Mouse (Mus musculus): ENCODE results near the gene Sgsh.
"Not testable (repeated sequence)": the region's sequence is repeated elsewhere in the genome, so short reads cannot be mapped to it uniquely, and the experiment has no call there.

Sgsh gene

DNA sequence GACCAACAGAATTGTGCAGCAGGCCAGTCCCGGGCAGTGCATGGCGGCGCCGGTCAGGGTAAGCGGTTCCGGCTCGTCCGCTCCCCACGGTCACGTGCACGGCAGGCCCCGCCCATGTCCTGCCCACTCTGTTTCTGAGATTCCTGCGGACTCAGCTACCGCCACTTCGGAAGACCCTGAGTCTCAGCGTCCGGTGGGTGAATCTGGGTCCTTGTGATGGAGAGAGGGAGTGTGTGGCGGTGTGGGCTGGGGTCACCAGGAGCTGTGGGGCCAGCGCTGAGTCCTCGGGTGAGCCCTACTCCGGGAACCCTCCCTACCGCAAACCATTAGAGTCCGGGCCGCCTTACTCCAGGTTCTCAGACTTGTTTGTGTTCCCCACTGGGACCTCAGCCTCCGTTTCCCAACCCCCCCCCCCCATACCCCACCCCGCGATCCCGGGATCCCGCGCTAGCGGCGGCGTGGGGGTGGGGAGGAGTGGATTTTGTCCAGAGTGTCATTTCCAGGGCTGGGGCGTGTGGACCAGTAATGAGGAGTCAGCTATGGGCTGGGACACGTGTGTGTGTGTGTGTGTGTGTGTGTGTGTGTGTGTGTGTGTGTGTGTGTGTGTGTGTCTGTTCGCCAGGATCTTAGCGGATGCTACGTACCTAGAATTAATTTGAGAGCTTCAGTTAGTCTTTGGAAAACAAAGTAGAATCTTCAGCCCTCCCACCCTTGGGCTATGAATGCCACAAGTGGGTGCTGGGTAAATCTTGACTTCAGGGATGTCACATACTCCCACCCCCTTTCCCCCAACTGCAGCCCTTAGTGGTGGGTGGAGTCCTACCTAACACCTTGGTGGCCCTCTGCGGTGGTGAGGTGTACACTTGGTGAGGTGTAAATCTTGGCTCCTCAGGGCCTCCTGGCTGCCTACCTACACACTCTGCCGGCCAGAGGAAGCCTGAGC lies at the start of gene Sgsh, which contains the start of gene Slc26a11:
Gene Sgsh, minus strand, starts transcription at position 94 of the 943 bp plus-strand sequence.
Gene Slc26a11, plus strand, starts transcription at position 115 of the 943 bp plus-strand sequence.
- DNase-seq (ENCODE audit: low spot score) = peak; percentile 79

DNA sequence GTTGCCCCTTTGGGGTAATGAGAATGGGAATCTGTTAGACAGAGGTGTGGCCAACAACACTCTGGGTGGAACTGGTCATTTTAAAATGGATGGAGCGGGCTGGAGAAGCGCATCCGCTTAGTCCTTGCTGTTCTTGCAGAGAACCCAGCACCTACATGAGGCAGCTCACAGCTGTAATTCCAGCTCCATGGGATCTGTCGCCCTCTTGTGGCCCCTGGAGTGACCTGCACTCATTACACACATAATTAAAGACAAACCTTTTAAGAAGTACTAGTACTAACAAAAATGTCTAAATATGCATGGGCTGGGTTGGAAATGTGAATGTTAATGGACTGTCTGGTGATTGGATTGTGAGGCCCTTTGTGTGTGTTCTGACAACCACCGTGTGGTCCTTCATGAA lies 49.3 kb upstream of the Sgsh start:
- DNase-seq (ENCODE audit: low spot score) = peak; percentile 52

GRCm38 (mm10) chr11:119402501-119403160 lies 47.3 kb upstream of the Sgsh start:
- no peak for DNase-seq (ENCODE audit: low spot score)

- no peak for DNase-seq (ENCODE audit: low spot score)
These were observed 41.1 kb upstream of the Sgsh start for GRCm38 (mm10) chr11:119396461-119396860.

- no peak for DNase-seq (ENCODE audit: low spot score)
These were observed 40.6 kb upstream of the Sgsh start for GRCm38 (mm10) chr11:119395931-119396330.

DNA sequence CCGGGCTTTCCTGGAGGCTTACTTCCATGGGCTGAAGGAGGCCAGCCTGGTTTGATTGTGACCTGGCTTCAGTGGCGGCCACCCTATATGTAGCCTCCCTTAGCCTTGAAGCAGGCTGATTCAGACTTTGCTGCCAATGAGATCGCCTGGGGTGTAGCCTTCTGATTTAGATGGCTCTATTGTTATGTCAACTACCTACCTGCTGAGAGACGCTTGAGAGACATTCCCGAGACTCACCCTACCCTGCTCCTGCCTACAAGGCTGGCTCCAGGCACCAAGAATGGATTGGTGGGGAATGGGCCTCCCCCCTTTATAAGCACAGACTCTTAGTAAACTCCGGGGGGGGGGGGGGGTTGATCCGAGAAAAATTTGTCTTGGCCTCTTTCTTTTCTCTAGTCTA lies 40.1 kb upstream of the Sgsh start:
- DNase-seq (ENCODE audit: low spot score) = no peak

DNA sequence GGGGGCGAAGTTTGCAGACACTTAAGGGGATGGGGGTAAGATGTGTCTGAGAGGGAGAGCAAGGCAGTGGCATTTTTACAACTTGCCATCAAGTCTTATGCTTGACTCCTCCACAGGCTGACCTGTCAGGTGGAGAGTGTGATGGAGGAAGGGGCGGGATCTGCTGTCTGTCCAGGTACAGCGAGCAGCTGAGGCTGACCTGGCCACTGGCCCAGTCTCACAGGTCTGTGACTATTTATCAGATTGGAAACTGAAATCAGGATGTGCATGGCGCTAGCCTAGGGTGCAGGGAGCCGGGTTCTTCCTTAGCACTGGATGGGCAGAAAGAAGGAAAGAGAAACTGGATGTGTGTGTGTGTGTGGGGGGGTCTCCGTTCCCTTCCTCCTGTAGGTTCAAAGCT lies 38.9 kb upstream of the Sgsh start:
- no peak for DNase-seq (ENCODE audit: low spot score)

DNA sequence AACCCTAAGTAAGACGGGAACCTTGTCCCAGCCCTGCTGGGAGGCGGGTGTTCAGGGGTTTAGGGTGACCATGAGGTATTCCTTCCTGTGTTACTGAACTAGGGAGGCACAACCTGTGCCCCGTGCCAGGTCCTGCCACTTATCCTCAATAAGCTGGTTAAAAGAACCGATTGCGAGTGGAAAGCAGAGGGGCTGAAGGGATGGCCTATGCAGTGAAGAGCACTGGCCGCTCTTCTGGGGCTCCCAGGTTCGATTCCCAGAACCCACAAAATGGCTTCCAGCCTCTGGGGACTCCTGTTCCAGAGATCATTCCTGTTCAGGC lies 38.1 kb upstream of the Sgsh start:
- no peak for DNase-seq (ENCODE audit: low spot score)

DNA sequence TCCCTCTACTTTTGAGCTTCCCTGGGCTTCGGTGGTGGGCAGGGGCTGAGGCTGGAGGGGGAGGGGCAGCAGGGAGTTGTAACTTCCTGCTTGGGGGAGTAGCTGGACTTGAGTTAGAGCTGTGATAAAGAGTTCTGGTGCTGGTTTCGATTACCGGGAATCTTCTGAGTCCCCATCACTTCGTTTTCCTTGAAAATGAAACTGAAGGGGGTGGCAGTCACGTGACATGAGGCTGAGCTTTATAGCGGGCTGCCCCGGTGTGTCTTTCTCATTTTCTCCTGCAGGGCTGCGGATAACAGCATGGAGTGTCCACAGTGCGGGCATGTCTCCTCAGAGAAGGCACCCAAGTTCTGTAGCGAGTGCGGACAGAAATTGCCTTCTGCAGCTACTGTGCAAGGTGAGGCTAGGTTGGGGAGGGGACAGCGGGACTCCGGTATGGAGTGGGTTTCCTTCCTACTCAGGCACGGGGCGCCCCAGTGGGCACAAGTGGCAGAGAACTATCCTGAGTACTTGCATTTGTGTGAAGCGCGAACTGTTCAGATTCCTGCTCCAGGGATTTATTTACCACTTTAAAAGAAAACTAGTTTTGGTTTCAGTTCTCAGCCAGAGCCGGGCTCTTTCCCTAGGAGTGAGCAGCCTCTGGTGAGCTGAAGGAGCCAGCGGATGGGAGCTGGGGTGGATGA lies 37.6 kb upstream of the Sgsh start, which contains the start of gene Rnf213:
Gene Rnf213, plus strand, starts transcription at position 301 of the 683 bp plus-strand sequence.
- DNase-seq (ENCODE audit: low spot score) = peak; percentile 78

DNA sequence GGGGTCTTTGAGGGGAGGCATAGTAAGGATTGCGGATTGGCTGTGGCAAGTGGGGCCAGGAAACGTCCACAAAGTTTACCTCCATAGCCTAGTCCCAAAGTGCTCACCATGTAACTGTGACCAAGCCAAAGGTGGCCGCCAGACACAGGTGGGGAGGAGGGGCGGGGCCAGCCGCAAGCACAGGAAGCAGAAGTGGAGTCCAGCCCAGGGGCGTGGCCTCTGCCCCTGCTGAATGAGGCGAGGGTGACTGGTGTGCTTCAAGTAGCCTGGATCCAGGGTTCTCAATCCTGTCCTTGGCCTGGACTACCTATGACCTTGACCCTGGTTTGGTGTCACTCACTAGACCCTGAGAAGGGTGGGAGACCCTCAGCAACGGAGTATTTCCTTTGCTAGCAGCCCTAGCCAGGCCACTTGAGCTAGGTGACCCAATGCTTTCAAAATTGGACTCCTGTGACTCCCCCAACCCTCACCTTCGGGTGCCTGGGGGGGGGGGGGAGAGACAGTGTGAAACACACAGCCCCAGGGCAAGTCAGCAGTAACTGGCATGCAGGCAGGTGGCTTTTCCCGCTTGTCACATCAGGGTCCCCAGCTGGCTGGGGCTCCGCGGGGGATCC lies 36.8 kb upstream of the Sgsh start:
- peak; percentile 31 for DNase-seq (ENCODE audit: low spot score)

DNA sequence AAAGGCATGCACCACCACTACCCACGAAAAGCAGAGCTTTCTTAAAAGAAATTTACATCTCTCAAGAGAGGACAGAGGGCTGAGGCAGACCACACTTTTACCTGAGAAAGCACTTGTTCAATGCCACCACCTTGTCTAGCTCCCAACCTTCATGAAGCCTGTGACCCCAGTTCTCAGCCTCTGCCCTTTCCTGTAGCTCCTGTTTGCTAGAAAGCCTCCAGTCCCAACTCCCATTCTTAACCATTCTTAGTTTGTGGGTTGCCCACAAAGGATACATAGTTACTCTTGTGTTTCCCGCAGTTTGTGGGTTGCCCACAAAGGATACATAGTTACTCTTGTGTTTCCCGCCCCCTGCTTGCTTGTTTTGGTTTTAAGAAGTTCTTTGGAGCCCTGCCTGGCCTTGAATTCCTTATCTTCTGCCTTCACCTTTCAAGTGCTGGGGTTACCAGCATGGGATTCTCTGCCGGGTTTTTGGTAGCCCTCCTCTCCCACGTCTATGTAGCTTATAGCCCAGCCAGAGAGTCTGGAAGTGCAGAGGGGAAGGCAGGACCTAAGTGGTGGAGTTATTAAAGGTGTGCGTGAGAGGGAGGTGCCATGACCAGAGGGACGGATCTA lies 36.2 kb upstream of the Sgsh start:
- no peak for DNase-seq (ENCODE audit: low spot score)

- peak; percentile 64 for DNase-seq (ENCODE audit: low spot score)
These were observed 35.2 kb upstream of the Sgsh start for GRCm38 (mm10) chr11:119390271-119391231.

DNA sequence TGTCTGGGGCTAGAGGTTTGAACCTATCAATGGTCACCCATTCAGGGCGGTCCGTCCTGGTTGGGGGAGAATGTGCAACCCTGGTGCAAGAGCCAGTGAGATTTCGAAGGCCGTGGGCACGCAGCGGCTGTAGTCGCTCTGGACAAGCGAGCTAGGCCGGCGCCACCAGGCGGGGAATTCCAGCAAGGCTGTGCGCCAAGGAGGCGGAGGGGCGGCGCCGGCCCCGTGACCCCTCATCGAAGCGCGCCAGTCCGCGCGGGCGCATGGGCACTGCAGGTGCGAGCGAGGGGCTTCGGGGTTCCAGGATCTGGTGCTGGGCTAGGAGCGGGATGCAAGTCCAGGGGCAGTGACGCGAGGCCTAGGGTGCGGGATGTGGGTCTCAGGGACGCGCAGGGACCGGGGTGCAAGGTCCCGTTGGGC lies 34.5 kb upstream of the Sgsh start:
- peak; percentile 90 for DNase-seq (ENCODE audit: low spot score)

DNA sequence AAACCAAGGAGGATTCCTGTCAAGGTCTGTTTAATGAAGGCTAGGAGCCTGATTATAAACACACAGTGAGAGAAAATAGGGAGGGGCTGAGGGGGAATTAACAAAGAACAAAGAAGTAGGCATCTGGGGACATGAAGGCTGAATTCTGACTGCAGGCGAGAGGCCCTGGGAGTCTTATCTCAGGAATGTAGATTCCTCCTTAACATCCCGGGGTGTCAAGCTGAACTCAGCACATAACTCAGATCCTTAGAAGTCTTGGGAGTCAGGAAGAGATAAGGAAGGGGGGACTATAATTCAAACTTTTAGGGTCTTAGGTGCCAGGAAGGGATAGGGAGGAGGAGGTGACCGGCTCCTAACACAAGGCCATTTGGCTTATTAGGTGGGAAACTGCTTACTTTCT lies 31.9 kb upstream of the Sgsh start:
- DNase-seq (ENCODE audit: low spot score) = not testable (repeated sequence)

GRCm38 (mm10) chr11:119386306-119386705 lies 31.0 kb upstream of the Sgsh start:
- no peak for DNase-seq (ENCODE audit: low spot score)

- DNase-seq (ENCODE audit: low spot score) = no peak
These were observed 29.6 kb upstream of the Sgsh start for GRCm38 (mm10) chr11:119384904-119385303.

GRCm38 (mm10) chr11:119382338-119382850 lies 27.1 kb upstream of the Sgsh start:
- DNase-seq (ENCODE audit: low spot score) = no peak

DNA sequence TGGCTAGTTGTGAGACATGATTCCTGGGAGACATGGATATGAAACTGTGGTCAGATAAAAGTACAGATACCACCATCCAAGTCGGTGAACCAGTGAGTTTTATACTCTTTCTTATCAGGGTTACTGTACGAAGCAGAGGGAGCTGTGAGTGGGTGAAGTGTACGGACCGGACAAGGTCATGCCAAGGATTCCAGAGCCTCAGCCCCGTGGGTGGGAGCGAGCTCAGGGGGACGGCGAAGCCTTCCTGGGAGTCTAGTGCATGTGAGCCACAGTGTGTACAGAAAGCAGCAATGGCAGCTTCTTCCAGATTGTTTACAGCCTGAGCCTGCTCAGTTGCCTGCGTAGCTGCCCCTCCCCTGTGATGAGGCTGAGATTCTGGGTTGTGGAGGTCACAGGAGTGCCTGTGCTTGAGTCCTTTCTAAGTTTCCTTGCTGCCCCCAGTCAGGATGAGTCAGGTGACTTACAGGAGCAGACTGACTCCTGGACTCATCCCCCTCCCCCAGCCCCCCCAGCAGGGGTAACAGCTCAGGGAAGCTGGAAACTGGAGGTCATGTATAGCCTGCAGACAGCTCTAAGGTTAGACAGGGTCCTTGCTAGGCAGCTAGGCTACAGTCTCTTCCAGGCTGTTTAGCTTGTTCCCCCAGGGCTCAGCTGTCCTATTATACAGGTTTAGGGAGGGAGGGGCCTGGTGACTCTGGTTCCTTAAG lies 26.4 kb upstream of the Sgsh start:
- no peak for DNase-seq (ENCODE audit: low spot score)

GRCm38 (mm10) chr11:119378551-119378950 lies 23.2 kb upstream of the Sgsh start:
- DNase-seq (ENCODE audit: low spot score) = peak; percentile 31

DNA sequence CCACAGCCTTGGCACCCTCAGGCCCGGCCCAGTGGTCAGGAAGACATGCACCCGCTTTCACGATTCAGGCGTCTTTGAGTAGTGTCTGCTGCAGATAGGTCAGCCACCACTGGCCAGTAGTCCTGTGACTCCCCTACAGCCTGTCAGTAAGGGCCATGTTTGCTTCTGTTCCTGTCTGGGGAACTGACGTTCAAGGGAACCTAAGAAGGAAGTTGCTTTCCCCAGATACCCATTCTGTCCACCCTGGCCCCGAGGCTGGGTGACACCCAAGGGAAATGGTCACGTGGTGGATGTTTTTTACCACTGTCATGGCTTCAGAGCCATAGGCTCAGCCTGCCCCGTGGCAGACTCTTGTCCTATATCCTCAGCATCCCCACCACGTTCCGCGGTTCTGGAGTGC lies 22.0 kb upstream of the Sgsh start:
- no peak for DNase-seq (ENCODE audit: low spot score)

All from MN1 (cell line).